Mouse (Mus musculus): ENCODE results near the gene Akr1b7. TPM values are rescaled to one million over a fixed set of nuclear protein-coding genes. Genes with fewer than 3 reads are reported as not detected.
A peak's percentile ranks its signal among the peaks of the same experiment; 100 is the strongest.
"Not testable (repeated sequence)": the region's sequence is repeated elsewhere in the genome, so short reads cannot be mapped to it uniquely, and the experiment has no call there.

Gene Akr1b7
- total RNA-seq (2021) = not detected
- long read RNA-seq, experiment 1 = 0 reads
- long read RNA-seq, experiment 2 = 0 reads

- no peak for DNase-seq (ENCODE audit: low spot score)
Measured at GRCm38 (mm10) chr6:34412023-34412422, at the start of gene Akr1b7. Akr1b7 (plus strand) TSS chr6:34412334.

DNA sequence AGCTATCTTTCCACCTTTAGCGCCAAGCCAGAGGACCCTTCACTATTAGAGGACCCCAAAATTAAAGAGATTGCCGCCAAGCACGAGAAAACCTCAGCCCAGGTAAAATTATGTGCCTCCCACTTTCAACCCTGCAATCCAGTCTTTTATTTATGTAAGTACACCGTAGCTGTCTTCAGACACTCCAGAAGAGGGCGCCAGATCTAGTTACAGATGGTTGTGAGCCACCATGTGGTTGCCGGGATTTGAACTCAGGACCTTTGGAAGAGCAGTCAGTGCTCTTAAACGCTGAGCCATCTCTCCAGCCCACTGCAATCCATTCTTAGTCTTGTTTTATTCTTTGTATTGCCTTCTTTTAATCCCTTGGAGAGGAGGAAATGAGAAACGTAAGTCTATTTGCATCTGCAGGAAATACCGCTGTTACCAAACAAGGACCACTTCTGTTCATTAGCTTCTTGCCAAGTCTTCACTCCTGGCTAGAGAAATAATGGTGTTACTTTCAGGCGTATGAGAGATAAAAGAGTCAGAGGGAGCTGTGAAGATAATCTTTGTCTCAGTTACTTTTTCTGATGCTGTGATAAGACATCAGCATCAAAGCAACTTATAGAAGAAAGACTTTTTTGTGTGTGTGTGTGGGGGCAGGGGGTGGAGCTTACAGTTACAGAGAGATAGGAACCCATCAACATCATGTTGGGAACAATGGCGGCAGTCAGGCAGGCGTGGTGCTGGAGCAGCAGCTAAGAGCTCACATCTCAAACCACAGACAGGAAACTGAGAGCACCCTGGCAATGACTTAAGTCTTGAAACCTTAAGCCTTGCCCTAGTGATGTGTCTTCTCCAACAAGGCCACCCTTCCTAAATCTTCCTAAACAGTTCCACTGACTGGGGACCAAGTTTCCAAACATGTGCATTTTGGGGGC is 47.7 kb upstream of the Akr1b7 start:
- DNase-seq (ENCODE audit: low spot score) = no peak

DNA sequence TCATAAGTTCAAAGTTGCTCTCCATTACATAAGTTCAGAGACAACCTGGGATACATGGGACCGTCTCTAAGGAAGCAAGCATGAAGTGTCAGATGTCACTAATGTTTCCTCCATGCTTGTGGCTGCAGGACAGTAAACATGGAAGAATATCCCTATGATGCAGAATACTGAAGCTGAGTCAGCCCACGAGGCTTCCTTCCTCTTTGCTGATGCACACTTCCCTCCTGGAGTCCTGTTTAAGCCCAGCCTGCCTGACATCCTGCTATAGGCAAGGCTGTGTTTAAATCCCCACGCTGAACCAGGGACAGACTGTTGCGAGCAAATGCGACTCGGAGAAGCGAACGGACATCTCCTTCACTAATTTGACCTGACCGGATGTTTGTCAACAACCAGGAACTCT is 44.1 kb upstream of the Akr1b7 start:
- DNase-seq (ENCODE audit: low spot score) = no peak

DNA sequence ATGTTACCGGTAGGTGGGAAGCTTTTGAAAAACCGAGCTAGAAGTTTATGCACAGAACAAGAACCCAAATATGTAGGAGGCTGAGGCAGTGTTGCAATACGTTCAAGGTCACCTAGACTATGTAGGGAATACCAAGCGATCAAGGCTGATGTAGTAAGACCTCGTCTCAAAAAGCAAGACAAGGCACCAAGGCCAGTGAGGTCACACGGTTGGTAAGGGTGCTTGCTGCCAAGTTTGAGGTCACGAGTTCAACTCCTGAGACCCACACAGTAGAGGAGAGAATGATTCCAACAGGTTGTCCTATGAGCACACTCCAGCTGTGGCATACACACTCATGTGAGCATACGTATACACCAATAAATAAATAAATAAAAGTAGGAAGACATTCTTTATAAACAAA is 42.1 kb upstream of the Akr1b7 start:
- DNase-seq (ENCODE audit: low spot score) = no peak

DNA sequence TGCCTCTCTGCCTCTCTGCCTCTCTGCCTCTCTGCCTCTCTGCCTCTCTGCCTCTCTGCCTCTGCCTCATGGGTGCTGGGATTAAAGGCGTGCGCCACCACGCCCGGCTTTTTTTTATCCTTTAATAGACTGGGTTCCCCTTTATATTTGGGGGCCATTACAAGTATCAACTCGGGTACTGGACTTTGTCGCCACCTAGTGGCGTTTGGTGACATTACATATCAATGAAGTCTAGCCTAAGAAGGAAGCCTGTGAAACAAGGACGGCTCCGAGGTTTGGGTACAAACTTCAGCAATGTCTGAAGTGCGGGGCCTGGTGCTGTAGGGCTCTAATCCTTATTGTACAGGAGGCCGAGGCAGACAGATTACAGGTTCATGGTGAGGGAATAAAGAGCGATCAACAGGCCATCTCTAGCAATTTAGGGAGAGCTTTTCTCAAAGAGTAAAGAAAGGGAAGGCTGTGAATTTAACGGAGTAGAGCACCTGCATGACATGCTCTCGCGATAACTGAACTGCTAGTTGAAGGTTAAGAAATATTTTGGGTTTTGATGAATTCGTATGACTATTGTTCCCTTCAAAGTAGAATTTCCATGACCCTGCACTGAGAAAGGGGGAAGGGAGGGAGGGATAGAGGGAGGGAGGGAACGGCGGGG is 40.3 kb upstream of the Akr1b7 start:
- peak; percentile 82 for DNase-seq (ENCODE audit: low spot score)

GRCm38 (mm10) chr6:34373841-34374240 is 38.3 kb upstream of the Akr1b7 start:
- no peak for DNase-seq (ENCODE audit: low spot score)

GRCm38 (mm10) chr6:34375888-34376287 is 36.2 kb upstream of the Akr1b7 start:
- DNase-seq (ENCODE audit: low spot score) = not testable (repeated sequence)

DNA sequence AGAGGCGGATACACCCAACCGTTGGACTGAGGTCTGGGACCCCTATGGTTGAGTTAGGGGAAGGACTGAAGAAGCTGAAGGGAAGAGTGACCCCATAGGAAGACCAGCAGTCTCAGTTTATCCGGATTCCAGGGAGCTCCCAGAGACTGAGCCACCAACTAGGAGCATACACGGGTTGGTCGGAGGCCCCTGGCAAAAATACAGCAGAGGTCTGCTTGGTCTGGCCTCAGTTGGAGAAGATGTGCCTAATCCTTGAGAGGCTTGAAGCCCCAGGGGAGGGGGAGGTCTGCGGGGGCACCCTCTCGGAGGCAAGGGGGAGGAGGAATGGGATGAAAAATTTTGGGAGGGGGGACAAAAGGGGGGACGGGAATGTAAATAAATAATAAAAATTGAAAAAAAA is 28.7 kb upstream of the Akr1b7 start:
- no peak for DNase-seq (ENCODE audit: low spot score)

GRCm38 (mm10) chr6:34384110-34384661 is 27.9 kb upstream of the Akr1b7 start, which contains the start of gene Akr1b10:
Akr1b10 (plus strand) TSS chr6:34384218.
- peak; percentile 81 for DNase-seq (ENCODE audit: low spot score)

GRCm38 (mm10) chr6:34384701-34385370 is 27.3 kb upstream of the Akr1b7 start:
- peak; percentile 40 for DNase-seq (ENCODE audit: low spot score)

DNA sequence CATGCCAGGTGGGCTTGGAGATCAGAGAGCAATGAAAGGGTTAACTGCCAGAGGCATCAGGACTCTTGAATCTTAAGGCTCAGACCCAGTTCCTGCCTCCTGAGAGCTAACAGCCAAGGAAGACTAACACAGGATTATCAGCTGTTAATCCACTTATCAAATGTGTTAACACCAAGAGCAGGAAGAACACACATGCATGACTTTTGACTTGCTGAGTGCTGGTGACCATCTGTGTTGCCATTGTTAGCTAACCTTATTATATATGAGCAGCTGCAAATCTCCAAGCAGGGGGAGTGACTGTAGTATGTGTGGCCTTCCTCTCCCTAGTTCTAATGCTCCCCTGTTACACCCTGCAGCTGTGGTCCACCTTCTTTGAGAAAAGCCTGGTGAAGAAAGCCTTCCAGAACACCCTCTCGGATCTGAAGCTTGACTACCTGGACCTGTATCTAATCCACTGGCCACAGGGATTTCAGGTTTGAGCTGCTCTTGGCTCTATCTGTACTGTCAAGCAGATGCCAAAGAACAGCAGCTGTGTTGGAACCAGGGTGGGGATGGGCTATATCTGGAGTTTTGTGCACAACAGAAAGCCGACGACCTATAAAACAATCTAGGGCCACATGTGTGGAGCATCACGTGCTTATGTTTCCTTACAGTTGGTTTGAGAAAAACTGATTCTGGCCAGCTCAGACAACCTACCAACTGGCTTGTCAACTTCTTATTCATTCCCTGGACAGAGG is 23.5 kb upstream of the Akr1b7 start:
- no peak for DNase-seq (ENCODE audit: low spot score)

DNA sequence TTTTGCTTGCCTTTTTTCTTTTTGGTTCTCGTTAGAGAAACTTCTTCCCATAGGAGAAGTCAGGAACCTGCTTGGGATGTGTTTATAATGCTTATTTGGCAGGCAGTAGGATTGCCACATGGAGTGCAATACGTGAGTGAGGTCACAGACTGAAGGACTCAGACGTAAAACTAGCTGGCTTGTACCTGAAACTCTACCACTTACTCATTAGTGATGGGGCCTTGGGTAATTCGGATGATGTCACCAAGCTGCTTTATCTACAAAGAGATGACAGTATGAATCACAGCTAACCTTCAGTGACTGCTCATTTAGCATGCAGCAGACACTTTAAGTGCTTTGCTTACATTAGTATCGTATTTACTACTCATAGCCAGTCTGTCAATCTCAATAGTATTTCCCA is 16.2 kb upstream of the Akr1b7 start:
- DNase-seq (ENCODE audit: low spot score) = no peak

DNA sequence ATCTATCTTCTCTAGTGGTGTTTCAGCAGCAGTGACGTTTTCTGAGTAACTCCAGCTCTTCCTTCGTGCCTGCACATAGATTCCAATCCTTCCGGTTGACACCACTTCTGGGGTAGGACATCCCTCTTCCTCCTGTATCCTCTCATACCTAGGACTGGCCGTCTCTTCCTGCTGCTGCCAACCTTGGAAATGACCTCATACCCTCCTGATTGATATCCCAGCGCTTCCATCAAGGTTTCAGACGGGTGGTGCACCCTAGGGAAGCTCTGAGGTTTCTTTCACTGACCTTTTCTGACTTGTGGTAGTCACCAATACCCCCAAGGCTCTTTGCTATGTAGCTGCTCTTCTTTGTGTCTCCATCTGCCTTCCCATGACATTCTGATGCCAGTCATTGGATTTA is 13.7 kb upstream of the Akr1b7 start:
- no peak for DNase-seq (ENCODE audit: low spot score)

DNA sequence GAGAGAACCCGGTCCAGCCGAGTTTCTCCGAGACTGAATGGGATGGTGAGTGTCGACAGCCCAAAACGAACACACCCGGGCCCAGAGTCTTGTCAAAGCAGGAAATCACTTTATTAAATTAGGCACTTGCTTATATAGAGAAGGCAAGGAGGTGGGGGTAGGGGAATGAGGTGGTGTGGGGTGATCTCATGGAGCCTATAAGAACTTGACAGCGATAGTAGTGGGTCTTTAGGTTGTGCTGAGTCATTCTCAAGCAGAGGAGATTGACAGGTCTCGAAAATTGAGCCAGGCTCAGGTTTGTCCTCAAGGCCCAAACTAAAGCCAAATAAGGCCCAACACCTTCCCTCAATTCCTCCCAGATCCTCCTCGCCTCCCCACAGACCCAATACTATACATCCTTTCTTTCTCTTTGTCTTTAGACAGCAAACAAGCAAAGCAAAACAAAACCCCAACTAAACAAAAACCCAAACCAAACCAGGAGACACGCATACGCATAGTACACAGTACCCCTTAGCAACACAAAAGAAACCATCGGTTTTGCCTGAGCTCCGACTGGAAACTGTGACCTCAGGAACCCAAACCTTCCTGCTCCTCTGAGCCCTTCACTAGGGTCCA is 12.4 kb upstream of the Akr1b7 start:
- no peak for DNase-seq (ENCODE audit: low spot score)

DNA sequence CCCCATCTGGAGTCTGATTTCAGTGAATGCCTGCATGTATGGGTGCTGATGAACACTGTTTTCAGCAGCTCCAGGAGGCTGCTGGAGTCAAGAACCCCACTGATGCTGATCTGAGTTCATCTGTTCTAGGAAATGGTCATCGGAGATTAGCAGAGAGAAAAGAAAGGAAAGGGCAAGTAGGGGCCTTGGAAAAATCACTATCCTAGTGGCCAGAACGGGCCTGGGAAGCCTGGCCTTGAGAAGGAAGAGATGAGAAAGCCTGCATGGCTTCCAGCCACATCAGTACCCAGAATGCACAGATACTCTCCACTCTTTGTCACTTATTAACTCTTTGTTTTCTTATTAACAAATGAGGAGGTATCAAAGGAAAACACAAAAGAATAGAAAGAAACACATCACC is 11.4 kb upstream of the Akr1b7 start:
- no peak for DNase-seq (ENCODE audit: low spot score)

GRCm38 (mm10) chr6:34406746-34407145 is 5.4 kb upstream of the Akr1b7 start:
- DNase-seq (ENCODE audit: low spot score) = no peak

- no peak for DNase-seq (ENCODE audit: low spot score)
Measured at GRCm38 (mm10) chr6:34407403-34407802, 4.7 kb upstream of the Akr1b7 start.

DNA sequence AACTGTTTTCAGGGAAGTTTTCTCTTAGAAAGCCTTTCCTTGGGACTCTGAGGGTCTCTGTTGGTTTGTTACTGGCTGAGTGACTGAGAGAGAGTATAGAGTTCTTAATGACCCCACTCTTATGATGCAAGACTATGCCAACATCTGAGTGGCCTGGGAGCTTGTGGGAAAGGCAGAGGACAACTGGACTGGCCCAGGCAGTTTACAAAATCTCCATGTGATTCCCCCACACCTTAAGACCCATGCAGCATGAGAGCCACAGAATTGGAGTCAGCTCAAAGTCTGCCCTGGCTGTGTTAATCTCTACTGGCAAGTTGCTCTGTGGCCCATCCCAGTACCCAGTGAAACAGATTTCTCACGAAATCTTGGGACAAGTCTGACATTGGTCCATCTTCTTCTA is 554 bp downstream of the Akr1b7 start:
- DNase-seq (ENCODE audit: low spot score) = no peak

DNA sequence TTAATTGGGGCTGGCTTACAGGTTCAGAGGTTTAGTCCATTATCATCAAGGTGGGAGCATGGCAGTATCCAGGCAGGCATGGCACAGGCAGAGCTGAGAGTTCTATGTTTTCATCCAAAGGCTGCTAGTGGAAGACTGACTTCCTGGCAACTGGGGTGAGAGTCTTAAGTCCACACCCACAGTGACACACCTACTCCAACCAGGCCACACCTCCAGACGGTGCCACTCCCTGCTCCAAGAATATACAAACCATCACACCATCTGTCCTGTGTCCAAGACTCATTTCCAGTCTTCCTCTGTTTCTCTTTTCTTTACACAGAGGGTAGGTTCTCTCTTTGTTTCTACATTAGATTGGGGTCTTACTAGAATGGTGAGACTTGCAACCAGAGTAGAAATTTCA is 1.3 kb downstream of the Akr1b7 start:
- DNase-seq (ENCODE audit: low spot score) = not testable (repeated sequence)

GRCm38 (mm10) chr6:34416521-34416920 is 4.4 kb downstream of the Akr1b7 start:
- DNase-seq (ENCODE audit: low spot score) = no peak

DNA sequence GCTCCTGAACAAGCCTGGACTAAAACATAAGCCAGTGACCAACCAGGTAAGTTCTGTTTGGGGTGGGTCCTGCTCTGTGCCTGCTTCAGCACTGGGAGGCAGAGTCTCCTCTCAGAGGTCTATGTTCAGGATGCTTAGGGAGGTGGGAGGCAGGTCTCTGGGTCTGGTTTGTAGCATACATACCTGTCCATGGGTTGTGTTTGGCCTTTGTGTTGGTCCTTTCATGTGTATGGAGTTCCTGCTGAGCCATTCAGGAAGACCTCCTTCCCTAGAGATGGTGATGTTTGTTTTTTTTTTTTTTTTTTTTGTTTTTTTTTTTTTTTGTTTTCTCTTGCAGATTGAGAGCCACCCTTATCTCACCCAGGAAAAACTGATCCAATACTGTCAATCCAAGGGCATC is 6.9 kb downstream of the Akr1b7 start:
- DNase-seq (ENCODE audit: low spot score) = no peak

All from gastrocnemius, adult 18-20 months (tissue).